Mouse (Mus musculus): ENCODE measurements at regions not wholly inside any gene's neighbourhood (a gene's known extent, or its start where the extent isn't known, plus 50 kb on each side); places are given as distances from the start of the nearest gene placed in this dataset.
A peak's percentile ranks its signal among the peaks of the same experiment; 100 is the strongest.

GRCm38 (mm10) chr17:14517368-14517767 is 176.7 kb downstream of the Thbs2 start:
- DNase-seq (ENCODE audit: low spot score) (no peak), ATAC-seq (replicated peaks; ENCODE audit: low FRiP score) (no peak)
- H3K36me3 ChIP-seq (ENCODE audit: control insufficient read depth, insufficient read depth, low read length) = no peaks in the 10 kb centered on the region
- no peaks in the 10 kb centered on the region for H3K27me3 ChIP-seq (replicated peaks; ENCODE audit: control insufficient read depth, insufficient read depth, low read length)
- no peak overlapping the region for H3K27ac ChIP-seq (ENCODE audit: low read depth, low read length)
- WGBS = 70% methylated on average over 5 of the region's 5 CpGs
- H3K4me1 ChIP-seq (replicated peaks; ENCODE audit: control insufficient read depth, insufficient read depth, low read length) = no peaks in the 10 kb centered on the region
- no peak overlapping the region for H3K4me2 ChIP-seq
- H3K4me3 ChIP-seq (ENCODE audit: low read depth, low read length) = no peak overlapping the region
- no peaks in the 10 kb centered on the region for H3K9me3 ChIP-seq (ENCODE audit: control insufficient read depth, low read length)
- no peak overlapping the region for H3K9ac ChIP-seq (ENCODE audit: low read depth, low read length)

- no peak overlapping the region for H3K9ac ChIP-seq (ENCODE audit: low read depth, low read length)
- ATAC-seq (replicated peaks; ENCODE audit: low FRiP score) = no peak
- H3K27ac ChIP-seq (ENCODE audit: low read depth, low read length) = no peak overlapping the region
- no peaks in the 10 kb centered on the region for H3K36me3 ChIP-seq (ENCODE audit: control insufficient read depth, insufficient read depth, low read length)
- DNase-seq (ENCODE audit: low spot score) = peak; percentile 42
- no peaks in the 10 kb centered on the region for H3K27me3 ChIP-seq (replicated peaks; ENCODE audit: control insufficient read depth, insufficient read depth, low read length)
- H3K4me1 ChIP-seq (replicated peaks; ENCODE audit: control insufficient read depth, insufficient read depth, low read length) = no peaks in the 10 kb centered on the region
- 39% methylated on average over 8 of the region's 8 CpGs for WGBS
- no peak overlapping the region for H3K4me3 ChIP-seq (ENCODE audit: low read depth, low read length)
- H3K4me2 ChIP-seq = no peak overlapping the region
- H3K9me3 ChIP-seq (ENCODE audit: control insufficient read depth, low read length) = no peaks in the 10 kb centered on the region
Measured at GRCm38 (mm10) chr17:14516097-14516496, 177.9 kb downstream of the Thbs2 start.

GRCm38 (mm10) chr17:14513454-14513853 is 180.6 kb downstream of the Thbs2 start:
- H3K9me3 ChIP-seq (ENCODE audit: control insufficient read depth, low read length) = no peaks in the 10 kb centered on the region
- no peak overlapping the region for H3K4me2 ChIP-seq
- H3K36me3 ChIP-seq (ENCODE audit: control insufficient read depth, insufficient read depth, low read length) = no peaks in the 10 kb centered on the region
- H3K27me3 ChIP-seq (replicated peaks; ENCODE audit: control insufficient read depth, insufficient read depth, low read length) = no peaks in the 10 kb centered on the region
- H3K4me1 ChIP-seq (replicated peaks; ENCODE audit: control insufficient read depth, insufficient read depth, low read length) = no peaks in the 10 kb centered on the region
- WGBS = 75% methylated on average over 4 of the region's 4 CpGs
- H3K27ac ChIP-seq (ENCODE audit: low read depth, low read length) = no peak overlapping the region
- H3K9ac ChIP-seq (ENCODE audit: low read depth, low read length) = no peak overlapping the region
- no peak overlapping the region for H3K4me3 ChIP-seq (ENCODE audit: low read depth, low read length)
- ATAC-seq (replicated peaks; ENCODE audit: low FRiP score) = no peak
- DNase-seq (ENCODE audit: low spot score) = no peak

- H3K27ac ChIP-seq (ENCODE audit: low read depth, low read length) = no peak overlapping the region
- ATAC-seq (replicated peaks; ENCODE audit: low FRiP score) (no peak), DNase-seq (ENCODE audit: low spot score) (no peak)
- H3K4me3 ChIP-seq (ENCODE audit: low read depth, low read length) = no peak overlapping the region
- H3K27me3 ChIP-seq (replicated peaks; ENCODE audit: control insufficient read depth, insufficient read depth, low read length) = no peaks in the 10 kb centered on the region
- H3K4me2 ChIP-seq = no peak overlapping the region
- no peaks in the 10 kb centered on the region for H3K36me3 ChIP-seq (ENCODE audit: control insufficient read depth, insufficient read depth, low read length)
- no peak overlapping the region for H3K9ac ChIP-seq (ENCODE audit: low read depth, low read length)
- no peaks in the 10 kb centered on the region for H3K4me1 ChIP-seq (replicated peaks; ENCODE audit: control insufficient read depth, insufficient read depth, low read length)
- WGBS = 72% methylated on average over 6 of the region's 6 CpGs
- no peaks in the 10 kb centered on the region for H3K9me3 ChIP-seq (ENCODE audit: control insufficient read depth, low read length)
Measured at GRCm38 (mm10) chr17:14510486-14510885, 183.5 kb downstream of the Thbs2 start.

GRCm38 (mm10) chr17:14507111-14507510 is 186.9 kb downstream of the Thbs2 start:
- 73% methylated on average over 3 of the region's 3 CpGs for WGBS
- DNase-seq (ENCODE audit: low spot score) (no peak), ATAC-seq (replicated peaks; ENCODE audit: low FRiP score) (no peak)
- Histone ChIP-seq H3K4me3 (ENCODE audit: low read depth, low read length) (no peak overlapping the region), H3K27ac (ENCODE audit: low read depth, low read length) (no peak overlapping the region), H3K9ac (ENCODE audit: low read depth, low read length) (no peak overlapping the region), H3K4me2 (no peak overlapping the region), H3K36me3 (ENCODE audit: control insufficient read depth, insufficient read depth, low read length) (no peaks in the 10 kb centered on the region), H3K9me3 (ENCODE audit: control insufficient read depth, low read length) (no peaks in the 10 kb centered on the region), H3K27me3 (replicated peaks; ENCODE audit: control insufficient read depth, insufficient read depth, low read length) (no peaks in the 10 kb centered on the region), H3K4me1 (replicated peaks; ENCODE audit: control insufficient read depth, insufficient read depth, low read length) (no peaks in the 10 kb centered on the region)

- ATAC-seq (replicated peaks; ENCODE audit: low FRiP score) (no peak), DNase-seq (ENCODE audit: low spot score) (no peak)
- Histone ChIP-seq H3K27me3 (replicated peaks; ENCODE audit: control insufficient read depth, insufficient read depth, low read length) (no peaks in the 10 kb centered on the region), H3K9ac (ENCODE audit: low read depth, low read length) (no peak overlapping the region), H3K4me3 (ENCODE audit: low read depth, low read length) (no peak overlapping the region), H3K4me1 (replicated peaks; ENCODE audit: control insufficient read depth, insufficient read depth, low read length) (no peaks in the 10 kb centered on the region), H3K36me3 (ENCODE audit: control insufficient read depth, insufficient read depth, low read length) (no peaks in the 10 kb centered on the region), H3K4me2 (no peak overlapping the region), H3K9me3 (ENCODE audit: control insufficient read depth, low read length) (no peaks in the 10 kb centered on the region), H3K27ac (ENCODE audit: low read depth, low read length) (no peak overlapping the region)
Measured at GRCm38 (mm10) chr17:14506123-14506522, 187.9 kb downstream of the Thbs2 start.

- 59% methylated on average over 4 of the region's 4 CpGs for WGBS
- no peak overlapping the region for H3K4me2 ChIP-seq
- DNase-seq (ENCODE audit: low spot score) (no peak), ATAC-seq (replicated peaks; ENCODE audit: low FRiP score) (no peak)
- no peak overlapping the region for H3K27ac ChIP-seq (ENCODE audit: low read depth, low read length)
- no peak overlapping the region for H3K4me3 ChIP-seq (ENCODE audit: low read depth, low read length)
- no peaks in the 10 kb centered on the region for H3K27me3 ChIP-seq (replicated peaks; ENCODE audit: control insufficient read depth, insufficient read depth, low read length)
- no peaks in the 10 kb centered on the region for H3K9me3 ChIP-seq (ENCODE audit: control insufficient read depth, low read length)
- no peaks in the 10 kb centered on the region for H3K4me1 ChIP-seq (replicated peaks; ENCODE audit: control insufficient read depth, insufficient read depth, low read length)
- no peak overlapping the region for H3K9ac ChIP-seq (ENCODE audit: low read depth, low read length)
- no peaks in the 10 kb centered on the region for H3K36me3 ChIP-seq (ENCODE audit: control insufficient read depth, insufficient read depth, low read length)
Measured at GRCm38 (mm10) chr17:14505415-14505814, 188.6 kb downstream of the Thbs2 start.

- no peak overlapping the region for H3K27ac ChIP-seq (ENCODE audit: low read depth, low read length)
Measured at GRCm38 (mm10) chr17:14503670-14504069, 190.4 kb downstream of the Thbs2 start.

GRCm38 (mm10) chr17:14501341-14501740 is 192.7 kb downstream of the Thbs2 start:
- Histone ChIP-seq H3K4me1 (replicated peaks; ENCODE audit: control insufficient read depth, insufficient read depth, low read length) (no peaks in the 10 kb centered on the region), H3K9ac (ENCODE audit: low read depth, low read length) (no peak overlapping the region), H3K27ac (ENCODE audit: low read depth, low read length) (no peak overlapping the region), H3K4me3 (ENCODE audit: low read depth, low read length) (no peak overlapping the region), H3K4me2 (no peak overlapping the region), H3K36me3 (ENCODE audit: control insufficient read depth, insufficient read depth, low read length) (no peaks in the 10 kb centered on the region), H3K9me3 (ENCODE audit: control insufficient read depth, low read length) (no peaks in the 10 kb centered on the region), H3K27me3 (replicated peaks; ENCODE audit: control insufficient read depth, insufficient read depth, low read length) (no peaks in the 10 kb centered on the region)
- DNase-seq (ENCODE audit: low spot score) (no peak), ATAC-seq (replicated peaks; ENCODE audit: low FRiP score) (no peak)
- WGBS = 84% methylated on average over 2 of the region's 2 CpGs

More at GRCm38 (mm10) chr17:14503670-14504069, 190.4 kb downstream of the Thbs2 start:
- 81% methylated on average over 1 of the region's 1 CpGs for WGBS
- ATAC-seq (replicated peaks; ENCODE audit: low FRiP score) (no peak), DNase-seq (ENCODE audit: low spot score) (no peak)
- no peaks in the 10 kb centered on the region for H3K4me1 ChIP-seq (replicated peaks; ENCODE audit: control insufficient read depth, insufficient read depth, low read length)
- H3K27me3 ChIP-seq (replicated peaks; ENCODE audit: control insufficient read depth, insufficient read depth, low read length) = no peaks in the 10 kb centered on the region
- no peaks in the 10 kb centered on the region for H3K9me3 ChIP-seq (ENCODE audit: control insufficient read depth, low read length)
- H3K36me3 ChIP-seq (ENCODE audit: control insufficient read depth, insufficient read depth, low read length) = no peaks in the 10 kb centered on the region
- H3K9ac ChIP-seq (ENCODE audit: low read depth, low read length) = no peak overlapping the region
- no peak overlapping the region for H3K4me3 ChIP-seq (ENCODE audit: low read depth, low read length)
- no peak overlapping the region for H3K4me2 ChIP-seq
